Comparison of ENCODE assay signal across 27 mouse cellular contexts in genomic region chr2:115747639-115748038, GRCm38 (mm10).
DNase-seq lines count a peak whose midpoint lies in the region; ATAC-seq lines count a peak whose summit lies in the region.
"Had no signal": no experiment of that assay in that cellular context is flagged by ENCODE, and none has a peak within 500 bp of the region (broad histone marks: within the 10 kb centered on the region; RNA-seq: fewer than 3 reads in every experiment).

No protein-coding gene starts in this region.

- H3K4me2 ChIP-seq in forebrain, embryonic 13.5 days, result no peak overlapping the region
- no peak overlapping the region for H3K4me2 ChIP-seq in forebrain, embryonic 16.5 days (ENCODE audit: low read length)
- no peak overlapping the region for H3K4me2 ChIP-seq in midbrain, embryonic 12.5 days (replicated peaks)
- no peak overlapping the region for H3K4me2 ChIP-seq in midbrain, embryonic 14.5 days (ENCODE audit: low read length)
- H3K4me2 ChIP-seq: embryonic facial prominence, embryonic 13.5 days; heart, embryonic 11.5 days; hindbrain, embryonic 12.5 days; hindbrain, embryonic 15.5 days had no signal

- peaks cover 17% of the 10 kb centered on the region for H3K4me1 ChIP-seq in forebrain, embryonic 13.5 days
- peaks cover 5% of the 10 kb centered on the region; the same call in 1 of the 2 replicates for H3K4me1 ChIP-seq in forebrain, embryonic 16.5 days (replicated peaks; ENCODE audit: control insufficient read depth, insufficient read depth, low read length)
- 0 out of 2 replicates have a peak, but pooled peaks cover 5% of the 10 kb centered on the region for H3K4me1 ChIP-seq in midbrain, embryonic 12.5 days
- H3K4me1 ChIP-seq in midbrain, embryonic 14.5 days (ENCODE audit: control insufficient read depth, insufficient read depth, low read length), result no peaks in the 10 kb centered on the region
- H3K4me1 ChIP-seq: hindbrain, embryonic 12.5 days; hindbrain, embryonic 15.5 days had no signal

- peak; percentile 38; the same call in 1 of the 2 replicates for ATAC-seq in forebrain, embryonic 13.5 days
- no peak for ATAC-seq in forebrain, embryonic 16.5 days
- ATAC-seq in midbrain, embryonic 12.5 days (ENCODE audit: low FRiP score, low read depth), result 0 out of 2 replicates have a peak, but pooled peaks have one; percentile 38
- no peak for ATAC-seq in midbrain, embryonic 14.5 days (ENCODE audit: low FRiP score, low TSS enrichment)
- ATAC-seq: activated CD4-positive, CD25-positive, alpha-beta regulatory T cell, adult 4 months; intestine, postnatal 0 days had no signal

- H3K9ac ChIP-seq in forebrain, embryonic 13.5 days, result no peak overlapping the region
- no peak overlapping the region for H3K9ac ChIP-seq in forebrain, embryonic 16.5 days (replicated peaks; ENCODE audit: low read depth, low read length)
- H3K9ac ChIP-seq in midbrain, embryonic 12.5 days (replicated peaks), result no peak overlapping the region
- no peak overlapping the region for H3K9ac ChIP-seq in midbrain, embryonic 14.5 days (replicated peaks; ENCODE audit: low read length)
- H3K9ac ChIP-seq: embryonic facial prominence, embryonic 13.5 days; hindbrain, embryonic 12.5 days; hindbrain, embryonic 15.5 days had no signal

- WGBS in forebrain, embryonic 13.5 days, result 47% methylated on average over 3 of the region's 3 CpGs
- 50% methylated on average over 3 of the region's 3 CpGs for WGBS in forebrain, embryonic 16.5 days
- WGBS in midbrain, embryonic 12.5 days, result 73% methylated on average over 3 of the region's 3 CpGs
- WGBS in midbrain, embryonic 14.5 days, result 61% methylated on average over 3 of the region's 3 CpGs

- DNase-seq in midbrain, embryonic 14.5 days, result no peak
- DNase-seq in WW6 (ENCODE audit: low read depth, low spot score), result peak; percentile 20
- peak; percentile 37 for DNase-seq in mesoderm, embryonic 11.5 days (ENCODE audit: low read depth, low spot score)
- no peak for DNase-seq in adrenal gland, postnatal 25 days
- DNase-seq in thymus, postnatal 14 days, result no peak
- DNase-seq: adrenal gland, postnatal 10 days; B cell, adult 2 months; cerebellum, adult 11-12 months; cerebellum, adult 8-10 months; cerebellum, postnatal 10 days; cerebellum, postnatal 36 days; embryo, embryonic 11 days; gastrocnemius, postnatal 25 days; heart, adult 2 months; kidney, adult 2 months had no signal

- H3K9me3 ChIP-seq in forebrain, embryonic 13.5 days (replicated peaks), result no peaks in the 10 kb centered on the region
- H3K9me3 ChIP-seq in forebrain, embryonic 16.5 days (ENCODE audit: control insufficient read depth, low read length), result no peaks in the 10 kb centered on the region
- H3K9me3 ChIP-seq in midbrain, embryonic 12.5 days, result no peaks in the 10 kb centered on the region
- no peaks in the 10 kb centered on the region for H3K9me3 ChIP-seq in midbrain, embryonic 14.5 days (ENCODE audit: control insufficient read depth, low read length)
- H3K9me3 ChIP-seq: embryonic facial prominence, embryonic 10.5 days; embryonic facial prominence, embryonic 13.5 days; hindbrain, embryonic 12.5 days; hindbrain, embryonic 15.5 days had no signal

- H3K27ac ChIP-seq in forebrain, embryonic 13.5 days, result no peak overlapping the region
- H3K27ac ChIP-seq in forebrain, embryonic 16.5 days (ENCODE audit: low read length), result no peak overlapping the region
- no peak overlapping the region for H3K27ac ChIP-seq in midbrain, embryonic 12.5 days (replicated peaks)
- H3K27ac ChIP-seq in midbrain, embryonic 14.5 days (replicated peaks; ENCODE audit: low read depth, low read length), result no peak overlapping the region
- H3K27ac ChIP-seq: embryonic facial prominence, embryonic 10.5 days; embryonic facial prominence, embryonic 13.5 days; heart, adult 2 months; hindbrain, embryonic 12.5 days; hindbrain, embryonic 15.5 days had no signal

- no peaks in the 10 kb centered on the region for H3K27me3 ChIP-seq in forebrain, embryonic 13.5 days
- H3K27me3 ChIP-seq in forebrain, embryonic 16.5 days (replicated peaks; ENCODE audit: control insufficient read depth, insufficient read depth, low read length), result no peaks in the 10 kb centered on the region
- no peaks in the 10 kb centered on the region for H3K27me3 ChIP-seq in midbrain, embryonic 12.5 days
- H3K27me3 ChIP-seq in midbrain, embryonic 14.5 days (ENCODE audit: control insufficient read depth, insufficient read depth, low read length), result no peaks in the 10 kb centered on the region
- H3K27me3 ChIP-seq: CH12.LX; embryonic facial prominence, embryonic 13.5 days; hindbrain, embryonic 12.5 days; hindbrain, embryonic 15.5 days had no signal

- H3K4me3 ChIP-seq in forebrain, embryonic 13.5 days, result no peak overlapping the region
- H3K4me3 ChIP-seq in forebrain, embryonic 16.5 days (replicated peaks; ENCODE audit: low read length), result no peak overlapping the region
- no peak overlapping the region for H3K4me3 ChIP-seq in midbrain, embryonic 12.5 days
- H3K4me3 ChIP-seq in midbrain, embryonic 14.5 days (replicated peaks; ENCODE audit: low read depth, low read length), result no peak overlapping the region
- H3K4me3 ChIP-seq: embryonic facial prominence, embryonic 10.5 days; embryonic facial prominence, embryonic 13.5 days; erythroblast, embryonic 14.5 days; heart, adult 2 months; hindbrain, embryonic 12.5 days; hindbrain, embryonic 15.5 days had no signal

- no peaks in the 10 kb centered on the region for H3K36me3 ChIP-seq in forebrain, embryonic 13.5 days (ENCODE audit: poor library complexity, severe bottlenecking)
- H3K36me3 ChIP-seq in forebrain, embryonic 16.5 days (ENCODE audit: control insufficient read depth, insufficient read depth), result no peaks in the 10 kb centered on the region
- H3K36me3 ChIP-seq in midbrain, embryonic 12.5 days, result no peaks in the 10 kb centered on the region
- H3K36me3 ChIP-seq in midbrain, embryonic 14.5 days (ENCODE audit: control insufficient read depth, insufficient read depth, low read length), result no peaks in the 10 kb centered on the region
- H3K36me3 ChIP-seq: embryonic facial prominence, embryonic 10.5 days; embryonic facial prominence, embryonic 13.5 days; hindbrain, embryonic 12.5 days; hindbrain, embryonic 15.5 days had no signal

Comparison
In these comparisons a context has a peak if more than half of its experiments do, and no peak if none do; other contexts are left out.
1. ATAC-seq: peak in forebrain, embryonic 13.5 days (single experiment) and midbrain, embryonic 12.5 days (single experiment); none in forebrain, embryonic 16.5 days (single experiment) and midbrain, embryonic 14.5 days (single experiment).
2. DNase-seq: peak in WW6 (single experiment) and mesoderm, embryonic 11.5 days (single experiment); none in midbrain, embryonic 14.5 days (single experiment), adrenal gland, postnatal 25 days (single experiment) and thymus, postnatal 14 days (single experiment).